8 mouse cellular contexts compared by ENCODE assay signal in the genomic region with DNA sequence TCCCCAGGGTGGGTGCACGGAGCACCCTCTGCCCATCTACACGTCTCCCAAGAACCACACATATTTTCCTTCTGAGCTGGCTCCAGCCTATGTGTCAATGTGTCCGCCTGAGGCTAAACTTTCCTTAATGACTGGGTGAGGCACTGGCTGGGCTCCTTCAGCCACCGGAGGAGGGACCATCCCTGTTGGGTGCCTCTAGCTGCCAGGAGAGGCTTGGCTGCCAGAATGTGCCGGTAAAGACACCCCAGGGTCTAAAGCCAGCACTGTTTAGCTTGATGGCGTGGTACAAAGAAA. TPM values are rescaled to one million over a fixed set of nuclear protein-coding genes. Genes with fewer than 3 reads are reported as not detected.
DNase-seq lines count a peak whose midpoint lies in the region; ATAC-seq and TF ChIP-seq lines count a peak whose summit lies in the region.

No protein-coding gene starts in this region.

- H3K9me3 ChIP-seq in heart, embryonic 13.5 days, result no peaks in the 10 kb centered on the region
- H3K9me3 ChIP-seq in forebrain, postnatal 0 days (ENCODE audit: low read length), result no peaks in the 10 kb centered on the region
- H3K9me3 ChIP-seq in liver, postnatal 0 days (ENCODE audit: low read length), result no peaks in the 10 kb centered on the region

- no peak for DNase-seq in heart, postnatal 10 days
- peak; percentile 84 for DNase-seq in Muller cell, postnatal 12 days (ENCODE audit: inconsistent ontology term)
- no peak for DNase-seq in forebrain, postnatal 0 days
- DNase-seq in liver, postnatal 0 days, result no peak
- no peak for DNase-seq in spleen, adult 12 weeks (ENCODE audit: low spot score)
- no peak for DNase-seq in adrenal gland, adult 18-20 months (ENCODE audit: low spot score in 2 of 2)
- DNase-seq in embryo, embryonic 11 days, result no peak

- H3K9ac ChIP-seq in heart, embryonic 13.5 days, result peak overlapping the region; percentile 90
- H3K9ac ChIP-seq in forebrain, postnatal 0 days, result no peak overlapping the region
- peak overlapping the region; percentile 79; the same call in 1 of the 2 replicates for H3K9ac ChIP-seq in liver, postnatal 0 days (replicated peaks)

- no peaks in the 10 kb centered on the region for H3K27me3 ChIP-seq in heart, embryonic 13.5 days (replicated peaks)
- H3K27me3 ChIP-seq in forebrain, postnatal 0 days (ENCODE audit: insufficient read depth, low read length), result no peaks in the 10 kb centered on the region
- H3K27me3 ChIP-seq in liver, postnatal 0 days (ENCODE audit: insufficient read depth, low read length), result no peaks in the 10 kb centered on the region

- H3K27ac ChIP-seq in heart, embryonic 13.5 days (replicated peaks), result peak overlapping the region; percentile 91
- no peak overlapping the region for H3K27ac ChIP-seq in forebrain, postnatal 0 days (ENCODE audit: low read depth, low read length)
- no peak overlapping the region for H3K27ac ChIP-seq in liver, postnatal 0 days (ENCODE audit: low read depth)

- peak overlapping the region; percentile 82 for H3K4me2 ChIP-seq in heart, embryonic 13.5 days
- H3K4me2 ChIP-seq in forebrain, postnatal 0 days (ENCODE audit: low read depth), result peak overlapping the region; percentile 91
- peak overlapping the region; percentile 86 for H3K4me2 ChIP-seq in liver, postnatal 0 days (ENCODE audit: low read depth, low read length)

- no peak for ATAC-seq in heart, embryonic 13.5 days (ENCODE audit: extremely low read depth, insufficient number of reproducible peaks, low FRiP score, low TSS enrichment)
- no peak for ATAC-seq in forebrain, postnatal 0 days
- no peak for ATAC-seq in liver, postnatal 0 days

- peak overlapping the region; percentile 78 for H3K4me3 ChIP-seq in heart, embryonic 13.5 days
- H3K4me3 ChIP-seq in forebrain, postnatal 0 days (ENCODE audit: low read depth, low read length), result peak overlapping the region; percentile 88
- H3K4me3 ChIP-seq in liver, postnatal 0 days (ENCODE audit: low read depth, low read length), result no peak overlapping the region

- TF ChIP-seq EP300 in liver, postnatal 0 days (IDR thresholded peaks at IDR 0.05; ENCODE audit: low read depth), result no peak

- WGBS in heart, embryonic 13.5 days, result 41% methylated on average over 6 of the region's 6 CpGs
- 43% methylated on average over 6 of the region's 6 CpGs for WGBS in forebrain, postnatal 0 days
- WGBS in liver, postnatal 0 days (ENCODE audit: insufficient replicate concordance), result 74% methylated on average over 6 of the region's 6 CpGs

- peaks cover 33% of the 10 kb centered on the region for H3K4me1 ChIP-seq in heart, embryonic 13.5 days
- peaks cover 18% of the 10 kb centered on the region for H3K4me1 ChIP-seq in forebrain, postnatal 0 days (ENCODE audit: insufficient read depth)
- peaks cover 22% of the 10 kb centered on the region for H3K4me1 ChIP-seq in liver, postnatal 0 days (ENCODE audit: insufficient read depth)

- intact Hi-C loops in heart, postnatal 10 days (cut with DNase I), result no loop called here

- TF ChIP-seq CTCF in forebrain, postnatal 0 days (IDR thresholded peaks at IDR 0.05; ENCODE audit: low read depth), result no peak
- no peak for TF ChIP-seq CTCF in liver, postnatal 0 days (IDR thresholded peaks at IDR 0.05; ENCODE audit: low read depth)

- H3K36me3 ChIP-seq in heart, embryonic 13.5 days, result peaks cover 43% of the 10 kb centered on the region
- peaks cover 14% of the 10 kb centered on the region for H3K36me3 ChIP-seq in forebrain, postnatal 0 days (ENCODE audit: insufficient read depth)
- peaks cover 13% of the 10 kb centered on the region for H3K36me3 ChIP-seq in liver, postnatal 0 days (replicated peaks; ENCODE audit: insufficient read depth, low read length)

RNA-seq across cellular contexts. Expression of gene Slc39a13, which starts 1.4 kb away (rescaled TPM):
- 45.0 and 55.5 TPM in 2 replicates for polyA plus RNA-seq in heart, embryonic 13.5 days (2015; fragmentation: Nextera tagmentation; extraction: Ambion mirVana)
- 10 to 100 TPM; 27.7 to 31.9 TPM for total RNA-seq in heart, postnatal 10 days (2021)
- total RNA-seq in forebrain, postnatal 0 days (2014; rRNA removed), result 25.5 and 26.8 TPM in 2 replicates
- polyA plus RNA-seq in forebrain, postnatal 0 days (2015; fragmentation: Nextera tagmentation; extraction: Ambion mirVana), result 19.7 and 22.3 TPM in 2 replicates
- polyA plus RNA-seq in liver, postnatal 0 days (2015; fragmentation: Nextera tagmentation; extraction: Ambion mirVana), result 7.2 TPM in 2 replicates
- total RNA-seq in adrenal gland, adult 18-20 months (2021), result 10 to 100 TPM; 25.1 to 30.4 TPM

RNA-seq across cellular contexts. Expression of gene Spi1, which starts 13.4 kb away (rescaled TPM):
- 3.5 and 3.9 TPM in 2 replicates for polyA plus RNA-seq in heart, embryonic 13.5 days (2015; fragmentation: Nextera tagmentation; extraction: Ambion mirVana)
- total RNA-seq in heart, postnatal 10 days (2021), result 1 to 10 TPM; 2.3 to 3.0 TPM
- total RNA-seq in forebrain, postnatal 0 days (2014; rRNA removed), result 2.2 and 3.9 TPM in 2 replicates
- 4.7 and 5.1 TPM in 2 replicates for polyA plus RNA-seq in forebrain, postnatal 0 days (2015; fragmentation: Nextera tagmentation; extraction: Ambion mirVana)
- 31.7 and 35.5 TPM in 2 replicates for polyA plus RNA-seq in liver, postnatal 0 days (2015; fragmentation: Nextera tagmentation; extraction: Ambion mirVana)
- 1 to 10 TPM; 5.3 to 9.9 TPM for total RNA-seq in adrenal gland, adult 18-20 months (2021)

RNA-seq across cellular contexts. Expression of gene Psmc3, which starts 15.0 kb away (rescaled TPM):
- 226 and 239 TPM in 2 replicates for polyA plus RNA-seq in heart, embryonic 13.5 days (2015; fragmentation: Nextera tagmentation; extraction: Ambion mirVana)
- total RNA-seq in heart, postnatal 10 days (2021), result 100 to 1,000 TPM; 221 to 245 TPM
- 184 and 255 TPM in 2 replicates for total RNA-seq in forebrain, postnatal 0 days (2014; rRNA removed)
- 242 and 253 TPM in 2 replicates for polyA plus RNA-seq in forebrain, postnatal 0 days (2015; fragmentation: Nextera tagmentation; extraction: Ambion mirVana)
- 109 and 112 TPM in 2 replicates for polyA plus RNA-seq in liver, postnatal 0 days (2015; fragmentation: Nextera tagmentation; extraction: Ambion mirVana)
- 100 to 1,000 TPM; 197 to 212 TPM for total RNA-seq in adrenal gland, adult 18-20 months (2021)

RNA-seq across cellular contexts. Expression of gene Rapsn, which starts 33.4 kb away (rescaled TPM):
- 21.2 and 25.8 TPM in 2 replicates for polyA plus RNA-seq in heart, embryonic 13.5 days (2015; fragmentation: Nextera tagmentation; extraction: Ambion mirVana)
- 10 to 100 TPM; 15.4 to 19.8 TPM for total RNA-seq in heart, postnatal 10 days (2021)
- 0.38 and 1.2 TPM in 2 replicates for total RNA-seq in forebrain, postnatal 0 days (2014; rRNA removed)
- polyA plus RNA-seq in forebrain, postnatal 0 days (2015; fragmentation: Nextera tagmentation; extraction: Ambion mirVana), result 0.93 and 1.1 TPM in 2 replicates
- polyA plus RNA-seq in liver, postnatal 0 days (2015; fragmentation: Nextera tagmentation; extraction: Ambion mirVana), result 1.6 and 1.8 TPM in 2 replicates
- total RNA-seq in adrenal gland, adult 18-20 months (2021), result 1 to 10 TPM in 1 of 2 experiments, under 1 TPM in 1; 0.93 to 1.6 TPM

RNA-seq across cellular contexts. Expression of gene Mybpc3, which starts 49.1 kb away (rescaled TPM):
- polyA plus RNA-seq in heart, embryonic 13.5 days (2015; fragmentation: Nextera tagmentation; extraction: Ambion mirVana), result 806 and 882 TPM in 2 replicates
- total RNA-seq in heart, postnatal 10 days (2021), result 1,000 to 10,000 TPM; 1,924 to 2,166 TPM
- 0.38 TPM in 1 of 2 replicates, not detected in the other for total RNA-seq in forebrain, postnatal 0 days (2014; rRNA removed)
- polyA plus RNA-seq in forebrain, postnatal 0 days (2015; fragmentation: Nextera tagmentation; extraction: Ambion mirVana), result 0.04 TPM in 1 of 2 replicates, not detected in the other
- 0.04 TPM in 2 replicates for polyA plus RNA-seq in liver, postnatal 0 days (2015; fragmentation: Nextera tagmentation; extraction: Ambion mirVana)
- under 1 TPM; 0.07 to 0.19 TPM for total RNA-seq in adrenal gland, adult 18-20 months (2021)
